Mouse (Mus musculus) thymus, adult 2 months (tissue): ENCODE data around the gene Zc3h12c.

Experiments used
- CTCF ChIP-seq: fragments of 200-500 bp; IDR thresholded peaks from 2 replicates; pipeline ENCODE4 v1.5.1; 2012; ENCODE audit warnings: mild to moderate bottlenecking, control low read depth, low read length, moderate library complexity, borderline replicate concordance; ENCODE audit not compliant: control insufficient read depth, poor library complexity, insufficient read depth; ENCODE audit errors: extremely low read depth
- POLR2A ChIP-seq: fragments of 200-500 bp; IDR thresholded peaks from 2 replicates; pipeline ENCODE4 v1.6.1; 2012; ENCODE audit warnings: mild to moderate bottlenecking, low read length, control low read depth, moderate library complexity; ENCODE audit not compliant: control insufficient read depth, poor library complexity, insufficient read depth; ENCODE audit errors: extremely low read depth

- TF ChIP-seq POLR2A (no peak), CTCF (no peak)
Measured at GRCm38 (mm10) chr9:52149768-52150167, 18.6 kb downstream of the Zc3h12c start.
